Mouse (Mus musculus) liver, embryonic 14.5 days (tissue): Measurements from ENCODE around the gene Celsr1. TPM values are rescaled to one million over a fixed set of nuclear protein-coding genes. Genes with fewer than 3 reads are reported as not detected.

ENCODE experiments used
- ATAC-seq: fragments of 200-750 bp; cut with Nextera tagmentation; 2 replicates; pipeline ENCODE4 v1.8.0; 2017; ENCODE audit warnings: moderate number of reproducible peaks, mild to moderate bottlenecking, moderate library complexity; ENCODE audit not compliant: insufficient read depth
- DNase-seq, 3 experiments: peaks; one replicate each; pipeline ENCODE4 v3.0.0-alpha.2; 2012 to 2013; ENCODE audit warnings: low read depth in 3 of 3, low spot score in 3 of 3
- H3K27ac ChIP-seq: fragments of 300-500 bp; sonication (generic); 2 replicates; pipeline ENCODE4 v1.5.1; 2014; ENCODE audit warnings: moderate library complexity, mild to moderate bottlenecking, control low read depth, inconsistent platforms
- H3K27me3 ChIP-seq: fragments of 300-500 bp; sonication (generic); 2 replicates; pipeline ENCODE4 v1.6.1; 2014; ENCODE audit warnings: mild to moderate bottlenecking, low read length, moderate library complexity; ENCODE audit not compliant: control insufficient read depth, insufficient read depth
- H3K36me3 ChIP-seq: fragments of 300-500 bp; sonication (generic); replicated peaks from 2 replicates; pipeline ENCODE4 v1.6.1; 2014; ENCODE audit warnings: low read depth; ENCODE audit not compliant: control insufficient read depth, insufficient read depth
- H3K4me1 ChIP-seq, 2 experiments: fragments of 200-500 bp in 1 of 2; fragments of 300-500 bp in 1 of 2; sonication (generic) in 1 of 2; replicated peaks; 2 replicates each; pipeline ENCODE4 v1.6.1; 2012 to 2014; ENCODE audit warnings: antibody characterized with exemption in 1 of 2, inconsistent platforms in 1 of 2, low read length in 1 of 2; ENCODE audit not compliant: control insufficient read depth in 2 of 2, insufficient read depth in 2 of 2
- H3K4me2 ChIP-seq: fragments of 300-500 bp; sonication (generic); 2 replicates; pipeline ENCODE4 v1.6.1; 2014; ENCODE audit warnings: low read depth, mild to moderate bottlenecking, control low read depth, moderate library complexity
- H3K4me3 ChIP-seq, 2 experiments: fragments of 200-500 bp in 1 of 2; fragments of 300-500 bp in 1 of 2; sonication (generic) in 1 of 2; 2 replicates each; pipeline ENCODE4 v1.5.1; 2012 to 2014; ENCODE audit warnings: low read depth in 2 of 2, low read length in 2 of 2, mild to moderate bottlenecking in 2 of 2, control low read depth in 1 of 2, inconsistent platforms in 1 of 2, moderate library complexity in 1 of 2; ENCODE audit not compliant: insufficient read depth in 1 of 2
- H3K9ac ChIP-seq: fragments of 300-500 bp; sonication (generic); replicated peaks from 2 replicates; pipeline ENCODE4 v1.6.1; 2014; ENCODE audit warnings: mild to moderate bottlenecking, control low read depth, moderate library complexity
- H3K9me3 ChIP-seq: fragments of 300-500 bp; sonication (generic); 2 replicates; pipeline ENCODE4 v1.6.1; 2016; ENCODE audit warnings: low read length, mixed read lengths; ENCODE audit not compliant: control insufficient read depth
- CTCF ChIP-seq: IDR thresholded peaks from 2 replicates; pipeline ENCODE4 v1.5.1; 2016; ENCODE audit warnings: antibody characterized with exemption, low read depth, control low read depth
- EP300 ChIP-seq: IDR thresholded peaks from 2 replicates; pipeline ENCODE4 v1.6.1; 2016; ENCODE audit warnings: antibody characterized with exemption, low read depth
- WGBS: fragments of 180-500 bp; shearing (Covaris S2); extraction: QIAGEN DNeasy Blood & Tissue Kit; methylation state at CpG from one replicate; pipeline ENCODE4 v1.1.7; 2014; ENCODE audit not compliant: insufficient replicate concordance; 5-methylcytosine and 5-hydroxymethylcytosine counted together
- polyA plus RNA-seq, 2 experiments: library from polyadenylated mRNA; depleted of rRNA in 1 of 2; stranded (reverse) in 1 of 2; unstranded in 1 of 2; fragments of >200 nt; fragmentation: Nextera tagmentation in 1 of 2; extraction: Ambion mirVana in 1 of 2; gene quantifications; 2 replicates each; pipeline versions ENCODE4 v1.2.1 to v1.2.3; 2012 to 2014

Celsr1 gene
- polyA plus RNA-seq, 2 experiments: 0.06 to 0.12 TPM

- TF ChIP-seq CTCF: no peak
- no peak for TF ChIP-seq EP300
- Histone ChIP-seq H3K4me1 (no peaks in the 10 kb centered on the region), H3K9ac (no peak overlapping the region), H3K4me2 (no peak overlapping the region), H3K27ac (no peak overlapping the region), H3K4me3 (no peak overlapping the region), H3K36me3 (no peaks in the 10 kb centered on the region), H3K27me3 (no peaks in the 10 kb centered on the region), H3K9me3 (no peaks in the 10 kb centered on the region)
- 28% methylated on average over 13 of the region's 13 CpGs for WGBS
- ATAC-seq (no peak), DNase-seq (no peak)
Measured at GRCm38 (mm10) chr15:85996031-85996765, 37.4 kb downstream of the Celsr1 start.

GRCm38 (mm10) chr15:85994906-85995608, 38.5 kb downstream of the Celsr1 start:
- ATAC-seq (no peak), DNase-seq (no peak)
- H3K27me3 ChIP-seq: no peaks in the 10 kb centered on the region
- WGBS: 54% methylated on average over 6 of the region's 6 CpGs
- no peak overlapping the region for H3K4me3 ChIP-seq
- no peak for TF ChIP-seq EP300
- no peak for TF ChIP-seq CTCF
- no peaks in the 10 kb centered on the region for H3K9me3 ChIP-seq
- no peak overlapping the region for H3K27ac ChIP-seq
- H3K4me2 ChIP-seq: no peak overlapping the region
- no peak overlapping the region for H3K9ac ChIP-seq
- H3K36me3 ChIP-seq: no peaks in the 10 kb centered on the region
- H3K4me1 ChIP-seq: no peaks in the 10 kb centered on the region

- ATAC-seq: no peak
- Histone ChIP-seq H3K27ac (no peak overlapping the region), H3K9me3 (no peaks in the 10 kb centered on the region), H3K4me1 (no peaks in the 10 kb centered on the region), H3K4me2 (no peak overlapping the region), H3K4me3 (no peak overlapping the region), H3K36me3 (no peaks in the 10 kb centered on the region), H3K27me3 (no peaks in the 10 kb centered on the region), H3K9ac (no peak overlapping the region)
- 53% methylated on average over 14 of the region's 14 CpGs for WGBS
- no peak for DNase-seq
- TF ChIP-seq EP300: no peak
- no peak for TF ChIP-seq CTCF
Measured at GRCm38 (mm10) chr15:85993931-85994583, 39.5 kb downstream of the Celsr1 start.

DNA sequence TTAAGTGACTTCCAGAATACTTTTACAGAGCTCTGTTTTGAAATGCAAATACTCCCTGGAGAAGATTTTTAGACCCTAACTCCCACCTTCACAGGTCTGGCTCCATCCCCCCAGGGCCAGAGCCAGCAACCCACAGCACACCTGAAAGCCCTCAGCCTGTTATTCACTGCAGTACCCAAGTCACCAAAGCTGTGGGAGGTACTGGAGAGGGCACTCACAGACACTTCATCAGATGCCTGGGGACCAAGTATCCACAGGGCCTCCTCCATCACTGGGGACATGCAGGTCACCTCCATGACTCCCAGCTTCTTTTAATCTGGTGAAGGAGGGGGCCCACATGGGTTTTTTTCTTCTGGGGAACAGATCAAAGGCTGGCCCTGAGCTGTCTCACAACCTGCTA, 40.2 kb downstream of the Celsr1 start:
- H3K4me2 ChIP-seq: no peak overlapping the region
- no peak overlapping the region for H3K4me3 ChIP-seq
- H3K4me1 ChIP-seq: no peaks in the 10 kb centered on the region
- H3K27me3 ChIP-seq: no peaks in the 10 kb centered on the region
- TF ChIP-seq EP300 (no peak), CTCF (no peak)
- DNase-seq (no peak), ATAC-seq (no peak)
- H3K9ac ChIP-seq: no peak overlapping the region
- H3K9me3 ChIP-seq: no peaks in the 10 kb centered on the region
- H3K36me3 ChIP-seq: no peaks in the 10 kb centered on the region
- no peak overlapping the region for H3K27ac ChIP-seq

DNA sequence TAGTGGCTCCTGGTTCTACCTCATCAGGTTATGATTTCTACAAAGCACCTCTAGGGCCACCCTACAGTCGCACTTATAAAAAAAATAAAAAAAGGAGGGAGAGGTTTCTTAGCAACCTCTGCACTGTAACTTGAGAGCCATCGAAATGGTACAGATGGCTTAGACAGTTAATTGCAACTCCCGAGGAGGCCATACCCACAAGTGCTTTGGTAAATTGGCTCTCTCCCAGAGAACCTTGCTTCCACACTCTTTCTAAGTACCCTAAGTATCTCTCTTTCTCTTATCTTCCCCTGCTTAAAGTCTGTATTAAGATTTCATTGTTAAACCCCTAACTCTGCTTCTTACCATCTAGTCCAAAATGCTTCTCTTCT, 41.5 kb downstream of the Celsr1 start:
- Histone ChIP-seq H3K27me3 (no peaks in the 10 kb centered on the region), H3K9ac (no peak overlapping the region), H3K27ac (no peak overlapping the region), H3K9me3 (no peaks in the 10 kb centered on the region), H3K36me3 (no peaks in the 10 kb centered on the region), H3K4me1 (no peaks in the 10 kb centered on the region), H3K4me3 (no peak overlapping the region), H3K4me2 (no peak overlapping the region)
- WGBS: 58% methylated on average over 3 of the region's 3 CpGs
- TF ChIP-seq EP300 (no peak), CTCF (no peak)
- DNase-seq: no peak
- ATAC-seq: no peak
